Mouse (Mus musculus) heart, embryonic 14.5 days (tissue): ENCODE data around the gene Bnipl. TPM values are rescaled to one million over a fixed set of nuclear protein-coding genes. Genes with fewer than 3 reads are reported as not detected.

ENCODE experiments used
- ATAC-seq: fragments of 200-750 bp; cut with Nextera tagmentation; 2 replicates; pipeline ENCODE4 v1.8.0; 2017; ENCODE audit warnings: low read depth, moderate TSS enrichment; ENCODE audit not compliant: insufficient number of reproducible peaks, insufficient read depth, low FRiP score
- H3K27ac ChIP-seq, 2 experiments: fragments of 200-500 bp in 1 of 2; fragments of 300-500 bp in 1 of 2; sonication (generic) in 1 of 2; replicated peaks in 1 of 2; 2 replicates each; pipeline ENCODE4 v1.5.1; 2012 to 2014; ENCODE audit warnings: low read depth in 2 of 2, low read length in 2 of 2, control low read depth in 1 of 2, mild to moderate bottlenecking in 1 of 2, mixed read lengths in 1 of 2; ENCODE audit not compliant: control insufficient read depth in 1 of 2, insufficient read depth in 1 of 2
- H3K27me3 ChIP-seq: fragments of 300-500 bp; sonication (generic); 2 replicates; pipeline ENCODE4 v1.6.1; 2014; ENCODE audit warnings: mild to moderate bottlenecking, low read length, control low read depth; ENCODE audit not compliant: control insufficient read depth, insufficient read depth
- H3K36me3 ChIP-seq: fragments of 300-500 bp; sonication (generic); 2 replicates; pipeline ENCODE4 v1.6.1; 2014; ENCODE audit warnings: mild to moderate bottlenecking, control low read depth, low read length, mixed read lengths; ENCODE audit not compliant: control insufficient read depth, insufficient read depth
- H3K4me1 ChIP-seq, 2 experiments: fragments of 200-500 bp in 1 of 2; fragments of 300-500 bp in 1 of 2; sonication (generic) in 1 of 2; 2 replicates each; pipeline ENCODE4 v1.6.1; 2012 to 2014; ENCODE audit warnings: low read length in 2 of 2, control low read depth in 1 of 2, mixed read lengths in 1 of 2; ENCODE audit not compliant: control insufficient read depth in 2 of 2, insufficient read depth in 2 of 2
- H3K4me2 ChIP-seq: fragments of 300-500 bp; sonication (generic); 2 replicates; pipeline ENCODE4 v1.6.1; 2014; ENCODE audit warnings: mild to moderate bottlenecking, low read length
- H3K4me3 ChIP-seq, 2 experiments: fragments of 200-500 bp in 1 of 2; fragments of 300-500 bp in 1 of 2; sonication (generic) in 1 of 2; 2 replicates each; pipeline ENCODE4 v1.5.1; 2012 to 2014; ENCODE audit warnings: low read length in 2 of 2, mild to moderate bottlenecking in 2 of 2, control low read depth in 1 of 2, low read depth in 1 of 2, moderate library complexity in 1 of 2; ENCODE audit not compliant: control insufficient read depth in 1 of 2, insufficient read depth in 1 of 2
- H3K9ac ChIP-seq: fragments of 300-500 bp; sonication (generic); 2 replicates; pipeline ENCODE4 v1.6.1; 2014; ENCODE audit warnings: mild to moderate bottlenecking, low read length
- H3K9me3 ChIP-seq: fragments of 300-500 bp; sonication (generic); 2 replicates; pipeline ENCODE4 v1.6.1; 2016; ENCODE audit warnings: low read length, control low read depth; ENCODE audit not compliant: control insufficient read depth
- WGBS: fragments of 180-500 bp; shearing (Covaris S2); extraction: QIAGEN DNeasy Blood & Tissue Kit; methylation state at CpG from one replicate; pipeline ENCODE4 v1.1.7; 2014; 5-methylcytosine and 5-hydroxymethylcytosine counted together
- polyA plus RNA-seq: library from polyadenylated mRNA; unstranded; fragments of >200 nt; fragmentation: Nextera tagmentation; extraction: Ambion mirVana; gene quantifications from 2 replicates; pipeline ENCODE4 v1.2.1, GENCODE M21; 2014

Gene Bnipl
- polyA plus RNA-seq, 1 experiment from 2014 or later: not detected

DNA sequence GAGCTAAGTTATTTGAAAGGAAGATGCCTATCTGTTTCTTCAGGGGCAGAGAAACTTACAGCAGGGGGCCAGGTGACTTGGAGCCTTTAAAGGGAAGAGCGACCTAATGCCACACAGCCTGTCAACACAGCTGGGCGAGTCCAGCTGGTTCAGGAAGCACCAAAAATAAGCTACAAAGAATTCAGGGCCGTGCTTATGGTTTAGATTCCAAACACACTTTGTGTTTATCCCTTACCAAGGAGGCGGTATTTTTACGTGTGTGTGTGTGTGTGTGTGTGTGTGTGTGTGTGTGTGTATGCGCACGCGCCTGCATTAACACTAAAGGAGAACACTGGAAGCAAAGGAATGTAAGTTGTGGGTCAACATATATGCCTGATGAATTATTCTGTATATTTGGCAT, 29.8 kb upstream of the Bnipl start:
- Histone ChIP-seq H3K27ac (peak overlapping the region; percentile 91 to 96), H3K9me3 (no peaks in the 10 kb centered on the region), H3K27me3 (no peaks in the 10 kb centered on the region), H3K36me3 (no peaks in the 10 kb centered on the region; the same call in 1 of the 2 replicates), H3K4me3 (peak overlapping the region; percentile 83 to 96), H3K4me2 (peak overlapping the region; percentile 89), H3K4me1 (peaks cover 8 to 30% of the 10 kb centered on the region in 2 experiments), H3K9ac (peak overlapping the region; percentile 94)
- WGBS: 16% methylated on average over 8 of the region's 8 CpGs
- ATAC-seq: no peak

- peak overlapping the region; percentile 12; the same call in 1 of the 2 replicates for H3K9ac ChIP-seq
- WGBS: 27% methylated on average over 1 of the region's 1 CpGs
- no peaks in the 10 kb centered on the region for H3K9me3 ChIP-seq
- no peaks in the 10 kb centered on the region for H3K36me3 ChIP-seq
- no peak for ATAC-seq
- H3K4me3 ChIP-seq: no peak overlapping the region
- H3K4me2 ChIP-seq: 0 out of 2 replicates have a peak overlapping the region, but pooled peaks have one; percentile 8
- H3K27ac ChIP-seq: peak overlapping the region; percentile 29 to 68; a peak in 3 of 4 replicates
- peaks cover 5 to 35% of the 10 kb centered on the region in 2 experiments for H3K4me1 ChIP-seq
- no peaks in the 10 kb centered on the region for H3K27me3 ChIP-seq
Observed at GRCm38 (mm10) chr3:95277149-95277551, 26.2 kb upstream of the Bnipl start.

GRCm38 (mm10) chr3:95276428-95276934, 25.5 kb upstream of the Bnipl start:
- Histone ChIP-seq H3K9me3 (no peaks in the 10 kb centered on the region), H3K36me3 (no peaks in the 10 kb centered on the region), H3K27ac (peak overlapping the region; percentile 19 to 68; a peak in 2 of 4 replicates), H3K4me1 (peaks cover 5 to 35% of the 10 kb centered on the region in 2 experiments), H3K9ac (no peak overlapping the region), H3K4me3 (no peak overlapping the region), H3K27me3 (no peaks in the 10 kb centered on the region), H3K4me2 (no peak overlapping the region)
- ATAC-seq: no peak
- 78% methylated on average over 5 of the region's 5 CpGs for WGBS

DNA sequence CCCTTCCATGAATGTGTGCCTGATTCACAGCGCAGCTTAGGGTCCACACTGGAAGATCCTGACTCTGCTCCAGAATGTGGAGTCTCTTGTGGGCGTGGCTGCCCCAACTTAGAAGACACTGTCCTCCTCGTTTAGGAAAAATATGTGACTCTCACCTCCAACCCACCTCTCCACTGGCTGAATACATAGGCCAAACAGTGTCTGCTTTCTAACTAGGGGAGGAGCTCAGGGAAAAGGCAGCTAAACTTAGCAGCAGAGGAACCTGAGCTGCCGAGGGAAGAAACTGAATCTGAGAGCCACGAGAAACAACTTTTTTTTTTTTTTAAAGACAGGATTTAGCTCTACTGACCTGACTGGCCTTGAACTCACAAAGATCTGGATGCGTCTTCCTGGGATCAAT, 24.2 kb upstream of the Bnipl start:
- Histone ChIP-seq H3K36me3 (no peaks in the 10 kb centered on the region), H3K9me3 (no peaks in the 10 kb centered on the region), H3K9ac (no peak overlapping the region), H3K27me3 (no peaks in the 10 kb centered on the region), H3K4me2 (no peak overlapping the region), H3K4me1 (peaks cover 5 to 34% of the 10 kb centered on the region in 2 experiments), H3K27ac (peak overlapping the region; percentile 48 to 54; a peak in 3 of 4 replicates), H3K4me3 (no peak overlapping the region)
- WGBS: 60% methylated on average over 6 of the region's 6 CpGs
- no peak for ATAC-seq

- no peak overlapping the region for H3K9ac ChIP-seq
- ATAC-seq: no peak
- H3K9me3 ChIP-seq: no peaks in the 10 kb centered on the region
- no peaks in the 10 kb centered on the region for H3K27me3 ChIP-seq
- H3K4me2 ChIP-seq: no peak overlapping the region
- peaks cover 5 to 34% of the 10 kb centered on the region in 2 experiments for H3K4me1 ChIP-seq
- 95% methylated on average over 4 of the region's 4 CpGs for WGBS
- no peak overlapping the region for H3K27ac ChIP-seq
- H3K36me3 ChIP-seq: 0 out of 2 replicates have a peak, but pooled peaks cover 4% of the 10 kb centered on the region
- no peak overlapping the region for H3K4me3 ChIP-seq
Observed at GRCm38 (mm10) chr3:95274453-95274852, 23.5 kb upstream of the Bnipl start.

GRCm38 (mm10) chr3:95273471-95273870, 22.5 kb upstream of the Bnipl start:
- Histone ChIP-seq H3K9ac (no peak overlapping the region), H3K27ac (no peak overlapping the region), H3K4me1 (peaks cover 5 to 34% of the 10 kb centered on the region in 2 experiments), H3K36me3 (peaks cover 14% of the 10 kb centered on the region), H3K4me3 (no peak overlapping the region), H3K27me3 (no peaks in the 10 kb centered on the region), H3K4me2 (no peak overlapping the region), H3K9me3 (no peaks in the 10 kb centered on the region)
- ATAC-seq: 0 out of 2 replicates have a peak, but pooled peaks have one; percentile 20
- WGBS: 89% methylated on average over 5 of the region's 5 CpGs

- Histone ChIP-seq H3K36me3 (peaks cover 38% of the 10 kb centered on the region), H3K9me3 (no peaks in the 10 kb centered on the region), H3K9ac (no peak overlapping the region), H3K4me2 (no peak overlapping the region), H3K4me3 (no peak overlapping the region), H3K27ac (no peak overlapping the region), H3K27me3 (no peaks in the 10 kb centered on the region), H3K4me1 (peaks cover 0 to 20% of the 10 kb centered on the region in 2 experiments; a peak in 2 of 4 replicates)
- WGBS: 76% methylated on average over 12 of the region's 12 CpGs
- no peak for ATAC-seq
Observed at GRCm38 (mm10) chr3:95270766-95271364, 19.9 kb upstream of the Bnipl start.
